Mouse (Mus musculus) limb, embryonic 11.5 days (tissue): Measurements from ENCODE around the gene F3. TPM values are rescaled to one million over a fixed set of nuclear protein-coding genes. Genes with fewer than 3 reads are reported as not detected.

Experiments used
- ATAC-seq: fragments of 200-750 bp; cut with Nextera tagmentation; 2 replicates; pipeline ENCODE4 v1.8.0; 2017; ENCODE audit warnings: low read depth; ENCODE audit not compliant: insufficient number of reproducible peaks, low FRiP score, low TSS enrichment
- DNase-seq: peaks from one replicate; pipeline ENCODE4 v3.0.0-alpha.2; 2015; ENCODE audit warnings: low spot score
- H3K27ac ChIP-seq: fragments of 300-500 bp; sonication (generic); replicated peaks from 2 replicates; pipeline ENCODE4 v1.5.1; 2014; ENCODE audit warnings: low read depth, mild to moderate bottlenecking, low read length
- H3K27me3 ChIP-seq: fragments of 300-500 bp; sonication (generic); 2 replicates; pipeline ENCODE4 v1.6.1; 2014; ENCODE audit warnings: mild to moderate bottlenecking, low read length, mixed read lengths; ENCODE audit not compliant: control insufficient read depth, insufficient read depth
- H3K36me3 ChIP-seq: fragments of 300-500 bp; sonication (generic); 2 replicates; pipeline ENCODE4 v1.6.1; 2014; ENCODE audit warnings: mild to moderate bottlenecking, low read length, moderate library complexity, mixed read lengths; ENCODE audit not compliant: control insufficient read depth, insufficient read depth
- H3K4me1 ChIP-seq: fragments of 300-500 bp; sonication (generic); 2 replicates; pipeline ENCODE4 v1.6.1; 2014; ENCODE audit warnings: low read length, mixed read lengths; ENCODE audit not compliant: control insufficient read depth, insufficient read depth
- H3K4me2 ChIP-seq: fragments of 300-500 bp; sonication (generic); 2 replicates; pipeline ENCODE4 v1.6.1; 2014; ENCODE audit warnings: low read depth, mild to moderate bottlenecking, moderate library complexity; ENCODE audit not compliant: severe bottlenecking
- H3K4me3 ChIP-seq: fragments of 300-500 bp; sonication (generic); 2 replicates; pipeline ENCODE4 v1.5.1; 2014; ENCODE audit warnings: low read depth, low read length
- H3K9ac ChIP-seq: fragments of 300-500 bp; sonication (generic); 2 replicates; pipeline ENCODE4 v1.6.1; 2014; ENCODE audit warnings: mild to moderate bottlenecking, low read length
- H3K9me3 ChIP-seq: fragments of 300-500 bp; sonication (generic); 2 replicates; pipeline ENCODE4 v1.6.1; 2016; ENCODE audit warnings: low read length; ENCODE audit not compliant: control insufficient read depth
- WGBS: fragments of 180-500 bp; shearing (Covaris S2); extraction: QIAGEN DNeasy Blood & Tissue Kit; methylation state at CpG from one replicate; pipeline ENCODE4 v1.1.7; 2014; 5-methylcytosine and 5-hydroxymethylcytosine counted together
- polyA plus RNA-seq: library from polyadenylated mRNA; unstranded; fragments of >200 nt; fragmentation: Nextera tagmentation; extraction: Ambion mirVana; gene quantifications from 2 replicates; pipeline ENCODE4 v1.2.1, GENCODE M21; 2014

Gene F3
- polyA plus RNA-seq, 1 experiment from 2014 or later: 4.4 TPM

- peaks cover 11% of the 10 kb centered on the region for H3K27me3 ChIP-seq
- H3K4me3 ChIP-seq: no peak overlapping the region
- DNase-seq: no peak
- ATAC-seq: no peak
- 61% methylated on average over 7 of the region's 7 CpGs for WGBS
- no peaks in the 10 kb centered on the region for H3K36me3 ChIP-seq
- peaks cover 14% of the 10 kb centered on the region; the same call in 1 of the 2 replicates for H3K4me1 ChIP-seq
- H3K4me2 ChIP-seq: no peak overlapping the region
- no peaks in the 10 kb centered on the region for H3K9me3 ChIP-seq
- no peak overlapping the region for H3K27ac ChIP-seq
- no peak overlapping the region for H3K9ac ChIP-seq
Observed at GRCm38 (mm10) chr3:121721691-121722070, 1.7 kb upstream of the F3 start.

GRCm38 (mm10) chr3:121723968-121724524 lies 709 bp downstream of the F3 start:
- DNase-seq (no peak), ATAC-seq (peak; percentile 6; the same call in 1 of the 2 replicates)
- H3K4me2 ChIP-seq: peak overlapping the region; percentile 57
- H3K27ac ChIP-seq: no peak overlapping the region
- WGBS: 5% methylated on average over 20 of the region's 20 CpGs
- H3K4me1 ChIP-seq: peaks cover 9% of the 10 kb centered on the region; the same call in 1 of the 2 replicates
- H3K4me3 ChIP-seq: peak overlapping the region; percentile 54
- peaks cover 11% of the 10 kb centered on the region for H3K27me3 ChIP-seq
- H3K9me3 ChIP-seq: no peaks in the 10 kb centered on the region
- H3K9ac ChIP-seq: peak overlapping the region; percentile 47; the same call in 1 of the 2 replicates
- H3K36me3 ChIP-seq: no peaks in the 10 kb centered on the region

DNA sequence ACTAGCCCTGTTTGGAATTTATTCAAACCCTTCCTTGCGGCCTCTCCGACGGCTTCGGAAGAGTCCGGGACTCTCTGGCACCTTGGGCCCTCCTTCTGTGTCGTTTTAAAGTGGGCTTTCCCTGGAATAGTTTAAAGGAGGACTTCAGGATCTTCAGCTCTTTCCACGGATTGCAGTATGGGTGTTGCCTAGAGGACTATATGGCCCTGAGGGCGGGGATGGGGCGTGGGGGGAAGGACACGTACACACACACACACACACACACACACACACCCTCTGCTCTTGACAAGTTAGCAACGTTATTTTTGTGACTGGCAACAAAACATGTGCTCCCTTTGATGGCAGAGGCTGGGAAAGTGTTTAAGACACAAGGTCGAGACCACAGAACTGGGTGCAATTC lies 1.2 kb downstream of the F3 start:
- WGBS: 28% methylated on average over 12 of the region's 12 CpGs
- H3K27me3 ChIP-seq: peaks cover 11% of the 10 kb centered on the region

DNA sequence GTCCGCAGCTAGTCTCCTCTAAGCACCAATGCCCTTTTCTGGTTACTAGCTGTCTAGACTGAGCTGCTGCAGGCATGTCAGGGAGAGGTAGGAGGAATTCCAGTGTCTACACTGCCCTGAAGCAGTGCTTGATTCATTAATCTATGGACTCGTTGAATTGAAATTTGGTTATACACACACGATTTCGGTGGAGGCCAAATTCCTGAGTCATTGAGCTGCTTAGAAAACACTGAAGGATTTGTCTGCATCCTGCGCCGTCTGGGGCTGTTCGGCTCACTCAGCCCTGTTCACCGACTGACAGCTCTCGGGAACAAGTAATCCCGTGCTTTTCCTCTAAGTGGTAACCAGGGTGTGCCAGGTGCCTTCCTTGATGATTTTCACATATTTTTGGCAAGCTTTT lies 2.3 kb downstream of the F3 start:
- 91% methylated on average over 10 of the region's 10 CpGs for WGBS
- no peaks in the 10 kb centered on the region for H3K36me3 ChIP-seq
- H3K4me1 ChIP-seq: peaks cover 9% of the 10 kb centered on the region; the same call in 1 of the 2 replicates
- no peak overlapping the region for H3K4me2 ChIP-seq
- H3K9ac ChIP-seq: no peak overlapping the region
- no peak overlapping the region for H3K27ac ChIP-seq
- no peak for DNase-seq
- ATAC-seq: no peak
- H3K9me3 ChIP-seq: no peaks in the 10 kb centered on the region
- no peak overlapping the region for H3K4me3 ChIP-seq
- peaks cover 11% of the 10 kb centered on the region for H3K27me3 ChIP-seq

More for the DNA sequence above, 1.2 kb downstream of the F3 start:
- no peaks in the 10 kb centered on the region for H3K36me3 ChIP-seq
- H3K27ac ChIP-seq: no peak overlapping the region
- DNase-seq: no peak
- no peak overlapping the region for H3K9ac ChIP-seq
- no peaks in the 10 kb centered on the region for H3K9me3 ChIP-seq
- peaks cover 9% of the 10 kb centered on the region; the same call in 1 of the 2 replicates for H3K4me1 ChIP-seq
- no peak overlapping the region for H3K4me3 ChIP-seq
- peak overlapping the region; percentile 57; the same call in 1 of the 2 replicates for H3K4me2 ChIP-seq
- no peak for ATAC-seq

GRCm38 (mm10) chr3:121729678-121730077 lies 6.3 kb downstream of the F3 start:
- Histone ChIP-seq H3K27me3 (no peaks in the 10 kb centered on the region; the same call in 1 of the 2 replicates), H3K4me2 (no peak overlapping the region), H3K36me3 (no peaks in the 10 kb centered on the region), H3K27ac (no peak overlapping the region), H3K4me3 (no peak overlapping the region), H3K9me3 (no peaks in the 10 kb centered on the region), H3K4me1 (no peaks in the 10 kb centered on the region), H3K9ac (no peak overlapping the region)
- ATAC-seq (no peak), DNase-seq (no peak)
- 82% methylated on average over 4 of the region's 4 CpGs for WGBS

DNA sequence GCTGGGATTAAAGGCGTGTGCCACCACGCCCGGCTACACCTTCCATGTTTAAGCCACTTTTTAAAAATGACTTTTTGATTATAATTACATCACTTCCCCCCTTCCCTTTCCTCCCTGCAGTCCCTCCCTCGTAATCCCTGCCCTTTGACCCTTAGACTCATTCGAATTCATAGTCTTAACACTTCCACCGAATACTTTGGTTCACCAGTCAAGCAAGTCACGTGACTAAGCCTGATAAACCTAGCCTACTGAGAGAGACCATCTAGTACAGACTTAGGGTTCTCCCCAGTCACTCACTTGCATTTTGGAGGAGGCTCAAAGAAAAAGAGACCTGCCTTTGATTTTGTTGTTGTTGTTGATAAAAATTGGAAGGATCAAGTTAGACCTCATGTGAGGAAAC lies 12.2 kb downstream of the F3 start:
- Histone ChIP-seq H3K9ac (no peak overlapping the region), H3K9me3 (no peaks in the 10 kb centered on the region), H3K36me3 (no peaks in the 10 kb centered on the region), H3K27ac (no peak overlapping the region), H3K4me1 (peaks cover 5% of the 10 kb centered on the region; the same call in 1 of the 2 replicates), H3K27me3 (no peaks in the 10 kb centered on the region), H3K4me2 (no peak overlapping the region), H3K4me3 (no peak overlapping the region)
- DNase-seq (no peak), ATAC-seq (no peak)
- 82% methylated on average over 7 of the region's 7 CpGs for WGBS

GRCm38 (mm10) chr3:121736025-121736744 lies 12.8 kb downstream of the F3 start:
- no peaks in the 10 kb centered on the region for H3K9me3 ChIP-seq
- ATAC-seq: peak; percentile 75; the same call in 1 of the 2 replicates
- H3K9ac ChIP-seq: no peak overlapping the region
- 39% methylated on average over 18 of the region's 18 CpGs for WGBS
- H3K4me1 ChIP-seq: peaks cover 5% of the 10 kb centered on the region; the same call in 1 of the 2 replicates
- peak; percentile 82 for DNase-seq
- H3K4me2 ChIP-seq: no peak overlapping the region
- H3K4me3 ChIP-seq: no peak overlapping the region
- no peaks in the 10 kb centered on the region for H3K27me3 ChIP-seq
- H3K36me3 ChIP-seq: no peaks in the 10 kb centered on the region
- H3K27ac ChIP-seq: no peak overlapping the region

GRCm38 (mm10) chr3:121737453-121737852 lies 14.1 kb downstream of the F3 start:
- no peak for ATAC-seq
- H3K27ac ChIP-seq: no peak overlapping the region
- no peak overlapping the region for H3K4me2 ChIP-seq
- no peak overlapping the region for H3K9ac ChIP-seq
- H3K36me3 ChIP-seq: no peaks in the 10 kb centered on the region
- no peaks in the 10 kb centered on the region for H3K27me3 ChIP-seq
- H3K9me3 ChIP-seq: no peaks in the 10 kb centered on the region
- 50% methylated on average over 1 of the region's 1 CpGs for WGBS
- H3K4me1 ChIP-seq: peaks cover 5% of the 10 kb centered on the region; the same call in 1 of the 2 replicates
- no peak overlapping the region for H3K4me3 ChIP-seq
- no peak for DNase-seq
